Mouse (Mus musculus): ENCODE results near the gene Btc. TPM values are rescaled to one million over a fixed set of nuclear protein-coding genes. Genes with fewer than 3 reads are reported as not detected.

The Btc gene
- polyA plus RNA-seq, 2 experiments = 3.0 to 5.5 TPM

DNA sequence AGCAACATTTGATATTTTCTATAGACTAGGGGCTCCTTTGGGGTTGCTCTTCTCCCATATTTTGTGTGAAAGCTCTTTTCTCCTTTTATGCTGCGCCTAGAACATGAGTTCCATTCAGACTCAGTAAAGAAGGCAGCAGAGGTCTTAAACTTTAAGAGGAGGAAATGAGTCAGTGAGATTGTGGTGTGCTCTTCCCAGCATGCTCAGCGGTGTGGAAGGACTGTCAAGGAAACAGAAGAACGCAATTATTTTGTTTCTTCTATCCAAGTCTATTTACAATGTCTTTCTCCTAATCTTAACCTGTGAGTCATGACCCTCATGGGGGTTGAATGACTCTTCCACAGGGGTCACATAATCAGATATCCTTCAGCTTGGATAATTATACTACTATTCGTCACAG, 82.4 kb downstream of the Btc start:
- TF ChIP-seq POLR2A (IDR thresholded peaks at IDR 0.05; ENCODE audit: borderline replicate concordance, extremely low read depth, insufficient read depth, insufficient read length) = no peak
- no peaks in the 10 kb centered on the region for H3K27me3 ChIP-seq (ENCODE audit: control insufficient read depth, insufficient read depth, low read length)
- DNase-seq (ENCODE audit: low spot score) (no peak), ATAC-seq (ENCODE audit: low FRiP score, low read depth) (no peak)
- no peak overlapping the region for H3K4me2 ChIP-seq (replicated peaks; ENCODE audit: low read depth, low read length, severe bottlenecking)
- H3K4me3 ChIP-seq (replicated peaks; ENCODE audit: low read length) = no peak overlapping the region
- H3K36me3 ChIP-seq (ENCODE audit: control insufficient read depth, insufficient read depth, low read length) = no peaks in the 10 kb centered on the region
- H3K9ac ChIP-seq (ENCODE audit: low read depth, low read length, severe bottlenecking) = no peak overlapping the region
- H3K4me1 ChIP-seq (ENCODE audit: control insufficient read depth, insufficient read depth, low read length) = no peaks in the 10 kb centered on the region
- 85% methylated on average over 4 of the region's 4 CpGs for WGBS
- H3K27ac ChIP-seq (replicated peaks; ENCODE audit: low read depth, low read length) = no peak overlapping the region
- H3K9me3 ChIP-seq (ENCODE audit: control insufficient read depth, low read length) = no peaks in the 10 kb centered on the region

DNA sequence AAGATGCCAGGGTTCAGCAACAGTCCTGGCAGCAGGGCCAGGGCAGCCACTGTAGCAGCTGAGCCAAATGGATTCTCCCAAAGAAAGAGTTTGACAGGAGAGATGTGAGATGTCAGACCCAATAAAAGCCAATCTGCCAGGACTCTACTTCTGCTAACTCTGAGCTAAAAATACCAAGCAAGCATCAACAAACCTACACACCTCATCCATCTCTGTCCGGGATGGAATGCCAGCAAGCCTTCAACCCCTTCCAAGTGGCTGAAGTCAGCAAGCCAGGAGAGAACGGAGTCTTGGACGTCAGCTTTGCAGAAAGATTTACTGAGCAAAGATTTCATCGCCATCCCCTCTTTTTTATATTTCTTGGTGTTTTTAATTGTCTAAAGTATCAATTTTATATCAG, 88.8 kb downstream of the Btc start:
- WGBS = 59% methylated on average over 4 of the region's 4 CpGs
- H3K9ac ChIP-seq (ENCODE audit: low read depth, low read length, severe bottlenecking) = no peak overlapping the region
- no peaks in the 10 kb centered on the region for H3K4me1 ChIP-seq (ENCODE audit: control insufficient read depth, insufficient read depth, low read length)
- no peak overlapping the region for H3K4me3 ChIP-seq (replicated peaks; ENCODE audit: low read length)
- no peak overlapping the region for H3K4me2 ChIP-seq (replicated peaks; ENCODE audit: low read depth, low read length, severe bottlenecking)
- H3K27me3 ChIP-seq (ENCODE audit: control insufficient read depth, insufficient read depth, low read length) = no peaks in the 10 kb centered on the region
- H3K9me3 ChIP-seq (ENCODE audit: control insufficient read depth, low read length) = no peaks in the 10 kb centered on the region
- no peak for DNase-seq (ENCODE audit: low spot score)
- H3K36me3 ChIP-seq (ENCODE audit: control insufficient read depth, insufficient read depth, low read length) = no peaks in the 10 kb centered on the region
- TF ChIP-seq POLR2A (IDR thresholded peaks at IDR 0.05; ENCODE audit: borderline replicate concordance, extremely low read depth, insufficient read depth, insufficient read length) = no peak
- no peak for ATAC-seq (ENCODE audit: low FRiP score, low read depth)
- H3K27ac ChIP-seq (replicated peaks; ENCODE audit: low read depth, low read length) = no peak overlapping the region

DNA sequence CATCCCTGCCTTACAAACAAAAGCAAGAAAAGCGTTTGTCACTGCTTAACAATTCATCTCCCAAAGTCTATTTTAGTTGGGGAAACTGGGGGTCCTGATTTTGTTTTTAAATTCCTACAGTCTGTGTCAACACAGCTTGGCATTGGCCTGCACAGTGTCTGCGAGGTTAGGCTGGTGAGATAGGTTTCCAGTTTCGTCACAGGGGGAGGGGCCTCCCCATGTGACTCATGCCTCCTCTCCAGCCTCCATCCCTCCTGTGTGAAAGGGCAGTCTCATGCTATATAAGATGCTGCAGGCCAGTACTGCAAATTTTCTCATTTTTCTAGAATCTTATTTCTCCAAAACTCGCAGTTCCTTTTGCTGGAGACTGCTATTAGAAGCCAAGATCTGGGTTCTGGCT, 91.0 kb downstream of the Btc start:
- WGBS = 38% methylated on average over 4 of the region's 4 CpGs
- TF ChIP-seq POLR2A (IDR thresholded peaks at IDR 0.05; ENCODE audit: borderline replicate concordance, extremely low read depth, insufficient read depth, insufficient read length) = no peak
- Histone ChIP-seq H3K4me3 (replicated peaks; ENCODE audit: low read length) (no peak overlapping the region), H3K27me3 (ENCODE audit: control insufficient read depth, insufficient read depth, low read length) (no peaks in the 10 kb centered on the region), H3K36me3 (ENCODE audit: control insufficient read depth, insufficient read depth, low read length) (no peaks in the 10 kb centered on the region), H3K4me2 (replicated peaks; ENCODE audit: low read depth, low read length, severe bottlenecking) (no peak overlapping the region), H3K27ac (replicated peaks; ENCODE audit: low read depth, low read length) (no peak overlapping the region), H3K4me1 (ENCODE audit: control insufficient read depth, insufficient read depth, low read length) (no peaks in the 10 kb centered on the region), H3K9me3 (ENCODE audit: control insufficient read depth, low read length) (no peaks in the 10 kb centered on the region), H3K9ac (ENCODE audit: low read depth, low read length, severe bottlenecking) (no peak overlapping the region)
- ATAC-seq (ENCODE audit: low FRiP score, low read depth) (no peak), DNase-seq (ENCODE audit: low spot score) (no peak)

DNA sequence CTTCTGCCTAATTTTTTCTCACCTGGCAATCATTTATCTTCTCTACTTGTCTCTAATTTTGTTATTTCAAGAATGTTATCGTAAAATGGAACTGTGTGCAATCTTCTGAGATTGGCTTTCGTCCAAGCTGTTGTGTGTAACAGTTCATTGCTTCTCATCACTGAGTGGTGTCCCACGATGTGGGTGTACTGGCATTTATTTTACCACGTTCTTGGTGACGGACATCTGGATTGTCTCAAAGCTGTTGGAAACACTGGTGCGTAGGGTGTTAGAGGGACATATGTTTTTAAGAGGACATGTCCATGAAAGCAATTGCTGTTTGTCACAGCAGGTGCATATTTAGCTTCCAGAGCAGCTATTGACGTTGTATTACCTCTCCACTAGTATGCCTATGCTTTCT, 94.2 kb downstream of the Btc start:
- no peak overlapping the region for H3K4me3 ChIP-seq (replicated peaks; ENCODE audit: low read length)
- H3K9me3 ChIP-seq (ENCODE audit: control insufficient read depth, low read length) = no peaks in the 10 kb centered on the region
- no peaks in the 10 kb centered on the region for H3K27me3 ChIP-seq (ENCODE audit: control insufficient read depth, insufficient read depth, low read length)
- 58% methylated on average over 7 of the region's 7 CpGs for WGBS
- H3K9ac ChIP-seq (ENCODE audit: low read depth, low read length, severe bottlenecking) = no peak overlapping the region
- no peak for ATAC-seq (ENCODE audit: low FRiP score, low read depth)
- TF ChIP-seq POLR2A (IDR thresholded peaks at IDR 0.05; ENCODE audit: borderline replicate concordance, extremely low read depth, insufficient read depth, insufficient read length) = no peak
- no peaks in the 10 kb centered on the region for H3K36me3 ChIP-seq (ENCODE audit: control insufficient read depth, insufficient read depth, low read length)
- no peak overlapping the region for H3K27ac ChIP-seq (replicated peaks; ENCODE audit: low read depth, low read length)
- DNase-seq (ENCODE audit: low spot score) = no peak
- H3K4me1 ChIP-seq (ENCODE audit: control insufficient read depth, insufficient read depth, low read length) = no peaks in the 10 kb centered on the region
- H3K4me2 ChIP-seq (replicated peaks; ENCODE audit: low read depth, low read length, severe bottlenecking) = no peak overlapping the region

DNA sequence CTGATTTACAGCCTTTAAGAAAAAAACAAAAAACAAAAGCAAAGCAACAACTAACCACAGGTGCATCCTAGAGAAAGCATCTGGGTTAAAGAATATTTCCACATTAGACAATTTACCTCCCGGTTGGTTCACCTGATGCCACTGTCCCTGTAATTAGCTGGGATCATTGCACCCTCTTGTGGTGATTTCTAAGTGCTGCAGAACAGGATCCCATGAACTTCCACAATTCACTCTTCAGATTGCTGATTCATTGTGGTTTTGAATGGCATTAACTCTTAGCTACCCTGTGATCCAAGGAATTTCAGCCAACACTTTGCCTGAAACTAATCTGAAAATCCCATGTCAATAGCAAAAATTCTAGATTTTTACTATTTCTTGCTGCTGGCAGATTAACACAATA, 94.9 kb downstream of the Btc start:
- H3K36me3 ChIP-seq (ENCODE audit: control insufficient read depth, insufficient read depth, low read length) = no peaks in the 10 kb centered on the region
- 17% methylated on average over 1 of the region's 1 CpGs for WGBS
- H3K4me1 ChIP-seq (ENCODE audit: control insufficient read depth, insufficient read depth, low read length) = no peaks in the 10 kb centered on the region
- no peak for TF ChIP-seq POLR2A (IDR thresholded peaks at IDR 0.05; ENCODE audit: borderline replicate concordance, extremely low read depth, insufficient read depth, insufficient read length)
- DNase-seq (ENCODE audit: low spot score) (peak; percentile 69), ATAC-seq (ENCODE audit: low FRiP score, low read depth) (no peak)
- H3K27me3 ChIP-seq (ENCODE audit: control insufficient read depth, insufficient read depth, low read length) = no peaks in the 10 kb centered on the region
- H3K27ac ChIP-seq (replicated peaks; ENCODE audit: low read depth, low read length) = no peak overlapping the region
- H3K4me2 ChIP-seq (replicated peaks; ENCODE audit: low read depth, low read length, severe bottlenecking) = no peak overlapping the region
- no peak overlapping the region for H3K4me3 ChIP-seq (replicated peaks; ENCODE audit: low read length)
- H3K9me3 ChIP-seq (ENCODE audit: control insufficient read depth, low read length) = no peaks in the 10 kb centered on the region
- no peak overlapping the region for H3K9ac ChIP-seq (ENCODE audit: low read depth, low read length, severe bottlenecking)

Other genes starting within 250 kb of the Btc start
- 20.8 and 21.6 TPM in 2 replicates for gene Parm1, start 114.6 kb upstream of the Btc start, polyA plus RNA-seq (2012; rRNA removed)
- gene Parm1, start 114.6 kb upstream of the Btc start, polyA plus RNA-seq (2014; fragmentation: Nextera tagmentation; extraction: Ambion mirVana) = 25.1 and 27.0 TPM in 2 replicates